Mouse (Mus musculus) CH12.LX (cell line): Measurements from ENCODE around the gene Prelp. TPM values are rescaled to one million over a fixed set of nuclear protein-coding genes. Genes with fewer than 3 reads are reported as not detected.

ENCODE experiments used
- DNase-seq: peaks from one replicate; pipeline ENCODE4 v3.0.0-alpha.2; 2013; ENCODE audit errors: extremely low read depth
- H3K27ac ChIP-seq: 2 replicates; pipeline ENCODE4 v1.5.1; 2012; ENCODE audit warnings: low read depth, mild to moderate bottlenecking, control low read depth, moderate library complexity; ENCODE audit not compliant: insufficient read depth
- H3K27me3 ChIP-seq: replicated peaks from 2 replicates; pipeline ENCODE3; 2012; ENCODE audit warnings: inconsistent platforms
- H3K36me3 ChIP-seq, 2 experiments: replicated peaks in 1 of 2; 2 replicates each; pipeline versions ENCODE3 to v1.6.1; 2012; ENCODE audit warnings: inconsistent platforms in 1 of 2, low read length in 1 of 2, mild to moderate bottlenecking in 1 of 2, mixed read lengths in 1 of 2, moderate library complexity in 1 of 2; ENCODE audit not compliant: control insufficient read depth in 1 of 2, insufficient read depth in 1 of 2
- H3K4me1 ChIP-seq, 2 experiments: 2 replicates each; pipeline ENCODE4 v1.6.1; 2012; ENCODE audit warnings: inconsistent platforms in 1 of 2, moderate library complexity in 1 of 2; ENCODE audit not compliant: insufficient read depth in 2 of 2, control insufficient read depth in 1 of 2
- H3K4me2 ChIP-seq: 2 replicates; pipeline ENCODE4 v1.6.1; 2012; ENCODE audit warnings: low read depth, mild to moderate bottlenecking, control low read depth; ENCODE audit not compliant: poor library complexity, insufficient read depth, severe bottlenecking
- H3K4me3 ChIP-seq, 3 experiments: fragments of 150-350 bp in 1 of 3; sonication (generic) in 1 of 3; replicated peaks in 1 of 3; 2 replicates each; pipeline versions ENCODE3 to v1.5.1; 2011 to 2012; ENCODE audit warnings: low read depth in 2 of 3, low read length in 2 of 3, mild to moderate bottlenecking in 2 of 3, moderate library complexity in 2 of 3, control low read depth in 1 of 3, improper control_type of control experiment in 1 of 3, inconsistent platforms in 1 of 3, mixed read lengths in 1 of 3; ENCODE audit not compliant: poor library complexity in 1 of 3
- H3K79me2 ChIP-seq: replicated peaks from 2 replicates; pipeline ENCODE4 v1.6.1; 2012; ENCODE audit warnings: mild to moderate bottlenecking, moderate library complexity; ENCODE audit not compliant: control insufficient read depth, poor library complexity, insufficient read depth, severe bottlenecking; ENCODE audit errors: extremely low read depth
- H3K9ac ChIP-seq: 2 replicates; pipeline ENCODE4 v1.6.1; 2012; ENCODE audit warnings: low read depth, mild to moderate bottlenecking, control low read depth, moderate library complexity; ENCODE audit not compliant: insufficient read depth
- H3K9me3 ChIP-seq: replicated peaks from 2 replicates; pipeline ENCODE3; 2012; ENCODE audit warnings: low read length, inconsistent platforms, mixed read lengths
- BHLHE40 ChIP-seq: IDR thresholded peaks from 2 replicates; pipeline ENCODE4 v1.6.1; 2011; ENCODE audit warnings: mild to moderate bottlenecking, low read depth, low read length, improper control_type of control experiment
- E2F4 ChIP-seq: IDR thresholded peaks from 2 replicates; pipeline ENCODE4 v1.6.1; 2011; ENCODE audit warnings: low read depth, low read length, improper control_type of control experiment; ENCODE audit not compliant: insufficient replicate concordance
- ELF1 ChIP-seq: IDR thresholded peaks from 2 replicates; pipeline ENCODE4 v1.6.1; 2014; ENCODE audit warnings: low read depth, mild to moderate bottlenecking, inconsistent platforms, low read length, improper control_type of control experiment
- EP300 ChIP-seq: IDR thresholded peaks from 2 replicates; pipeline ENCODE4 v1.6.1; 2011; ENCODE audit warnings: low read length, improper control_type of control experiment
- ETS1 ChIP-seq: conservative IDR thresholded peaks from 2 replicates; pipeline ENCODE4 v1.6.1; 2012; ENCODE audit warnings: low read depth, mild to moderate bottlenecking, inconsistent platforms, low read length, improper control_type of control experiment, moderate library complexity
- GABPA ChIP-seq: IDR thresholded peaks from 2 replicates; pipeline ENCODE4 v1.6.1; 2012; ENCODE audit warnings: low read depth, low read length, improper control_type of control experiment, inconsistent platforms; ENCODE audit not compliant: insufficient replicate concordance
- HCFC1 ChIP-seq: IDR thresholded peaks from 2 replicates; pipeline ENCODE4 v1.6.1; 2012; ENCODE audit warnings: low read depth, mild to moderate bottlenecking, inconsistent platforms, low read length, improper control_type of control experiment
- IRF4 ChIP-seq: IDR thresholded peaks from 2 replicates; pipeline ENCODE4 v1.6.1; 2014; ENCODE audit warnings: low read depth, mild to moderate bottlenecking, inconsistent platforms, low read length, improper control_type of control experiment
- JUN ChIP-seq: IDR thresholded peaks from 2 replicates; pipeline ENCODE4 v1.6.1; 2011; ENCODE audit warnings: low read depth, mild to moderate bottlenecking, low read length, improper control_type of control experiment, moderate library complexity; ENCODE audit not compliant: insufficient read depth
- JUND ChIP-seq: conservative IDR thresholded peaks from 2 replicates; pipeline ENCODE4 v1.6.1; 2011; ENCODE audit warnings: low read depth, low read length, improper control_type of control experiment
- KAT2A ChIP-seq: IDR thresholded peaks from 2 replicates; pipeline ENCODE4 v1.6.1; 2012; ENCODE audit warnings: low read length, improper control_type of control experiment, inconsistent platforms; ENCODE audit not compliant: insufficient replicate concordance
- MAFK ChIP-seq: IDR thresholded peaks from 2 replicates; pipeline ENCODE4 v1.6.1; 2011; ENCODE audit warnings: low read length, improper control_type of control experiment; ENCODE audit not compliant: insufficient replicate concordance
- MAX ChIP-seq: IDR thresholded peaks from 2 replicates; pipeline ENCODE4 v1.6.1; 2011; ENCODE audit warnings: low read length, improper control_type of control experiment
- MAZ ChIP-seq: IDR thresholded peaks from 2 replicates; pipeline ENCODE4 v1.6.1; 2012; ENCODE audit warnings: low read depth, mild to moderate bottlenecking, inconsistent platforms, low read length, improper control_type of control experiment, moderate library complexity
- MEF2A ChIP-seq: IDR thresholded peaks from 2 replicates; pipeline ENCODE4 v1.6.1; 2014; ENCODE audit warnings: low read depth, mild to moderate bottlenecking, inconsistent platforms, low read length, improper control_type of control experiment, borderline replicate concordance
- MYC ChIP-seq: IDR thresholded peaks from 2 replicates; pipeline ENCODE4 v1.6.1; 2011; ENCODE audit warnings: low read depth, mild to moderate bottlenecking, improper control_type of control experiment, low read length
- PAX5 ChIP-seq: IDR thresholded peaks from 2 replicates; pipeline ENCODE4 v1.6.1; 2012; ENCODE audit warnings: low read length, inconsistent platforms, mixed read lengths
- RCOR1 ChIP-seq: conservative IDR thresholded peaks from 2 replicates; pipeline ENCODE4 v1.6.1; 2012; ENCODE audit warnings: low read depth, mild to moderate bottlenecking, inconsistent platforms, low read length, improper control_type of control experiment
- SMC3 ChIP-seq: IDR thresholded peaks from 2 replicates; pipeline ENCODE4 v1.6.1; 2011; ENCODE audit warnings: low read depth, low read length, improper control_type of control experiment
- TBP ChIP-seq: conservative IDR thresholded peaks from 2 replicates; pipeline ENCODE4 v1.6.1; 2011; ENCODE audit warnings: low read depth, low read length, improper control_type of control experiment
- TCF12 ChIP-seq: IDR thresholded peaks from 2 replicates; pipeline ENCODE4 v1.6.1; 2014; ENCODE audit warnings: low read depth, mild to moderate bottlenecking, inconsistent platforms, low read length, improper control_type of control experiment
- UBTF ChIP-seq: IDR thresholded peaks from 2 replicates; pipeline ENCODE4 v1.6.1; 2012; ENCODE audit warnings: low read depth, mild to moderate bottlenecking, inconsistent platforms, low read length, improper control_type of control experiment, moderate library complexity
- USF2 ChIP-seq: conservative IDR thresholded peaks from 2 replicates; pipeline ENCODE4 v1.6.1; 2011; ENCODE audit warnings: low read depth, low read length, improper control_type of control experiment
- ZKSCAN1 ChIP-seq: IDR thresholded peaks from 2 replicates; pipeline ENCODE4 v1.6.1; 2012; ENCODE audit warnings: low read depth, inconsistent platforms, low read length, improper control_type of control experiment, borderline replicate concordance
- ZMIZ1 ChIP-seq: IDR thresholded peaks from 2 replicates; pipeline ENCODE4 v1.6.1; 2012; ENCODE audit warnings: low read depth, mild to moderate bottlenecking, inconsistent platforms, low read length, improper control_type of control experiment
- ZNF384 ChIP-seq: IDR thresholded peaks from 2 replicates; pipeline ENCODE4 v1.6.1; 2012; ENCODE audit warnings: low read depth, low read length, improper control_type of control experiment, inconsistent platforms
- dilution Hi-C: fragments of 300-500 bp; cut with MboI; formaldehyde crosslinking; loops from 2 replicates; pipeline ENCODE4 v1.14.3; 2020; ENCODE audit warnings: low sequenced_read_pairs; ENCODE audit not compliant: extremely low pct_unique_long_range_greater_than_20kb, extremely low pct_ligation_motif_present
- in situ Hi-C: fragments of 300-500 bp; cut with MboI; formaldehyde crosslinking; loops from 3 replicates; pipeline ENCODE4 v1.14.3; 2019; ENCODE audit warnings: low sequenced_read_pairs, low pct_ligation_motif_present, low pct_unique_long_range_greater_than_20kb, mixed read lengths
- polyA plus RNA-seq: library from polyadenylated mRNA; unstranded; fragments of >175 nt; gene quantifications from 2 replicates; pipeline ENCODE4 v1.2.1, GENCODE M21; 2012; ENCODE audit warnings: low read depth; ENCODE audit not compliant: insufficient read length
- total RNA-seq, 2 experiments: library from RNA; depleted of rRNA; stranded (reverse); fragments of 300-350 nt in 1 of 2; fragments of >200 nt in 1 of 2; gene quantifications; 2 replicates each; pipeline ENCODE4 v1.2.3; 2012 to 2014

Gene Prelp
- total and polyA plus RNA-seq, 3 experiments, result not detected

DNA sequence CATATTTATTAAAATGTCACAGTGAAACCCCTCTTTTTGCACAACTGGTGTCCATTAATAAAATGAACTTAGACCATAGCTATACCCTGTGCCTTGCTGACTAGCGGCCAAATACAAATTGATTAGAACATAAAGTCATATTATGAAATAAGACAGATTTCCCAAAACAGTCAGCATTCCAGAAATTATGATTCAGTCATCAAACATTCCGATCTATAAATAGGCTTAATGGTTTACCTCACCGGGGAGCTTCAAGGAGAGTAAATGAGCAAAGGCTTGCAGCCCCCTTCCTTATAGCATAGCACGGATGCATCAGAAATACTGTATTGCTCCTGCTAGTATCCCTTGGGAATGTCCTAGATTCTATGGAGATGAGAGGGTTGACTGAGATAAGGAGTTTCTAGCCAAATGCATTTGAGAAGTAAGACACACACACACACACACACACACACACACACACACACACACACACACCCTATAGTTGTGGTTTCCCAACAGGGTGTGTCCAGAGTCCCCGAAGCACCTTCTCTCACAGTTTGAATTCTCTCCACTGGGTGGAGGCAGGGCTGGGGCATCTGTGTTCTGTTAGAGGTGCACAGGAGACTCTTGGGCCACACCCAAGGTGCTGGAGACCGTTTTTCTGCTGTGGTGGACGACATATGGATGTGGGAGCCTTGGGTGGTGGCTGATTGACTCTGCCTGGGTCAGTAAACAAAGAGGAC, 29.0 kb upstream of the Prelp start:
- Histone ChIP-seq H3K36me3 (no peaks in the 10 kb centered on the region), H3K27me3 (peaks cover 91% of the 10 kb centered on the region), H3K4me3 (no peak overlapping the region), H3K27ac (no peak overlapping the region), H3K4me2 (no peak overlapping the region), H3K79me2 (no peaks in the 10 kb centered on the region), H3K9ac (no peak overlapping the region), H3K9me3 (no peaks in the 10 kb centered on the region), H3K4me1 (no peaks in the 10 kb centered on the region)
- in situ Hi-C loops (no loop called here), dilution Hi-C loops (no loop called here)
- DNase-seq, result no peak
- TF ChIP-seq TCF12 (no peak), IRF4 (no peak), ETS1 (no peak), JUND (no peak), TBP (no peak), E2F4 (no peak), ZMIZ1 (no peak), MAZ (no peak), JUN (no peak), MEF2A (no peak), RCOR1 (no peak), PAX5 (no peak), KAT2A (no peak), BHLHE40 (no peak), MAX (no peak), EP300 (no peak), ZKSCAN1 (no peak), ZNF384 (no peak), SMC3 (no peak), ELF1 (no peak)

GRCm38 (mm10) chr1:133945106-133945505, 23.9 kb upstream of the Prelp start:
- Histone ChIP-seq H3K9me3 (peaks cover 3% of the 10 kb centered on the region), H3K36me3 (no peaks in the 10 kb centered on the region), H3K27ac (no peak overlapping the region), H3K9ac (no peak overlapping the region), H3K4me1 (no peaks in the 10 kb centered on the region; a peak in 1 of 4 replicates), H3K27me3 (peaks cover 84% of the 10 kb centered on the region), H3K4me3 (no peak overlapping the region), H3K4me2 (no peak overlapping the region), H3K79me2 (no peaks in the 10 kb centered on the region)
- DNase-seq, result no peak
- dilution Hi-C loops, result no loop called here
- in situ Hi-C loops, result no loop called here
- TF ChIP-seq TBP, result no peak
- TF ChIP-seq ZKSCAN1, result no peak
- TF ChIP-seq HCFC1, result no peak
- TF ChIP-seq JUND, result no peak
- TF ChIP-seq IRF4, result no peak
- TF ChIP-seq MYC, result no peak
- TF ChIP-seq UBTF, result no peak
- no peak for TF ChIP-seq MAZ
- no peak for TF ChIP-seq JUN
- no peak for TF ChIP-seq ETS1
- TF ChIP-seq GABPA, result no peak
- TF ChIP-seq TCF12, result no peak
- TF ChIP-seq PAX5, result no peak
- no peak for TF ChIP-seq MAFK
- TF ChIP-seq USF2, result no peak
